Mouse (Mus musculus): Measurements from ENCODE around the gene Olfml2a.

The Olfml2a gene

GRCm38 (mm10) chr2:38938007-38938406 lies 6.2 kb downstream of the Olfml2a start:
- DNase-seq (ENCODE audit: low spot score), result no peak

- no peak for DNase-seq (ENCODE audit: low spot score)
Observed at GRCm38 (mm10) chr2:38939047-38939446, 7.3 kb downstream of the Olfml2a start.

GRCm38 (mm10) chr2:38941426-38941825 lies 9.6 kb downstream of the Olfml2a start:
- DNase-seq (ENCODE audit: low spot score), result no peak

GRCm38 (mm10) chr2:38941898-38942297 lies 10.1 kb downstream of the Olfml2a start:
- no peak for DNase-seq (ENCODE audit: low spot score)

GRCm38 (mm10) chr2:38943161-38943560 lies 11.4 kb downstream of the Olfml2a start:
- no peak for DNase-seq (ENCODE audit: low spot score)

- DNase-seq (ENCODE audit: low spot score), result no peak
Observed at GRCm38 (mm10) chr2:38943977-38944376, 12.2 kb downstream of the Olfml2a start.

- DNase-seq (ENCODE audit: low spot score), result no peak
Observed at GRCm38 (mm10) chr2:38944460-38945161, 12.8 kb downstream of the Olfml2a start.

GRCm38 (mm10) chr2:38947566-38947965 lies 15.8 kb downstream of the Olfml2a start:
- no peak for DNase-seq (ENCODE audit: low spot score)

- no peak for DNase-seq (ENCODE audit: low spot score)
Observed at GRCm38 (mm10) chr2:38950281-38950719, 18.5 kb downstream of the Olfml2a start.

- no peak for DNase-seq (ENCODE audit: low spot score)
Observed at GRCm38 (mm10) chr2:38953152-38953883, 21.5 kb downstream of the Olfml2a start.

GRCm38 (mm10) chr2:38956062-38956461 lies 24.3 kb downstream of the Olfml2a start:
- DNase-seq (ENCODE audit: low spot score), result no peak

- DNase-seq (ENCODE audit: low spot score), result no peak
Observed at GRCm38 (mm10) chr2:38957671-38958223, 26.0 kb downstream of the Olfml2a start.

GRCm38 (mm10) chr2:38964198-38964597 lies 32.4 kb downstream of the Olfml2a start:
- DNase-seq (ENCODE audit: low spot score), result peak; percentile 79

GRCm38 (mm10) chr2:38969650-38970049 lies 37.9 kb downstream of the Olfml2a start:
- no peak for DNase-seq (ENCODE audit: low spot score)

GRCm38 (mm10) chr2:38970057-38970456 lies 38.3 kb downstream of the Olfml2a start:
- no peak for DNase-seq (ENCODE audit: low spot score)

- no peak for DNase-seq (ENCODE audit: low spot score)
Observed at GRCm38 (mm10) chr2:38973223-38973622, 41.4 kb downstream of the Olfml2a start.

- no peak for DNase-seq (ENCODE audit: low spot score)
Observed at GRCm38 (mm10) chr2:38973701-38974100, 41.9 kb downstream of the Olfml2a start.

- DNase-seq (ENCODE audit: low spot score), result no peak
Observed at GRCm38 (mm10) chr2:38974171-38974570, 42.4 kb downstream of the Olfml2a start.

- DNase-seq (ENCODE audit: low spot score), result no peak
Observed at GRCm38 (mm10) chr2:38975181-38975580, 43.4 kb downstream of the Olfml2a start.

- no peak for DNase-seq (ENCODE audit: low spot score)
Observed at GRCm38 (mm10) chr2:38975941-38976805, 44.4 kb downstream of the Olfml2a start.

- no peak for DNase-seq (ENCODE audit: low spot score)
Observed at GRCm38 (mm10) chr2:38977837-38978236, 46.1 kb downstream of the Olfml2a start.

GRCm38 (mm10) chr2:38983456-38983855 lies 51.7 kb downstream of the Olfml2a start:
- DNase-seq (ENCODE audit: low spot score), result no peak
